Mouse (Mus musculus): ENCODE data around the gene Slc28a3.

Gene Slc28a3

DNA sequence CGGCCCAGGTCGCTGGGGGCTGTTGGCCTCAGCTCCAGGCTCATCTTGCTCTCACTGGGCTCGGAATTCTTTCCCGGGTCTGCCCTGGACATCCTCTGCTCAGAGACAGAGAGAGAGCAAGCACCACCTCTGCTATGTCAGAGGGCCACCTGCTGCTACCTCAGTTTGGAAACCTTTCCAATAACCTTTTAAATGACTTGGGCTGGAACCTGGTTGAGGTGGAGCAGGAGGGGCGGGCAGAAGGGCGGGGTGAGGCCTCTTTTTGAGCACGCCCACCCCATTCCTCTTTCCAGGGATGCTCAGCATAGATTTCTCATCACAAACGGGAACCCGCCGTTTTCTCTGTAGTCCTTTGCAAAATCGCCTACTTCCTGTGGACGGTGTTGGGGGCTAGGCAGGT lies at the start of gene Slc28a3:
Gene Slc28a3 (minus strand): TSS at position 162 of the 400 bp plus-strand sequence.
- no peak for DNase-seq (ENCODE audit: low spot score in 2 of 2)

DNA sequence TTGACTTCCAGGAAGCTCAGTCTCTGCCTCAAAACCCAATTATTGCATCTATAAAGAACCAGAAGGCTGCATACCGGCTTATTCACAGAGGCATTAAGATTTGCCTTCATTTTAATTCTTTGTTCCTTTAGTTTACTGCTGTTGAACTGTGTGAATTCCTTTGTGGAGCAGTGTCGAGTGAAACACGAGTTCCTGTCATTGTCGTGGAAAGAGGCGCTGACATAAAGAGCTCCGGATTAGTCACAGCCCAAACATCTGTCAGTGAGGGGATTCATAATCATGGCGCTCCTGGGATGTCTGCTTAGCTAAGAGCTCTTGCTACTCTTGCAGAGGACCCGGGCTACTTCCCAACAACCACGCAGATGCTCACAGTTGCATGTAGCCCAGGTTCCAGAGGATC lies 47.3 kb upstream of the Slc28a3 start:
- DNase-seq (ENCODE audit: low spot score in 2 of 2): no peak

DNA sequence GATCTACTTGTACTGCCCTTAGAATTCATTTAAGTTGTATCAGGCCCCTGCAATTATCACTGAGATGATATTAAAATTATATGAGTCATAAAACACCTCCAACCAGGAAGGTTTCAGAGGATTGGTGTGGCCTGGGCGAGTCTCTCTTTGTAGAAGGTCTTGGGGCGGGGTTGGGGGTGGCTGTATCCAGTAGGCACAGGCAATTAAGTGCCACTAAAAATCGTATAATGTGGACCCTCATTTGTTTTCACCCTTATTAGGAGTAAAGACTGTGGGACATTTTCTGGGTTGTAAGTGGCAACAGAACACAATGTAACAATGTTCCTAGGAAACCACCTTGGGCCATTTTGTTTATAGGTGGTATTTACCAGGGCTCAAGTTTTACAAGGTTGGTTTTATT lies 46.2 kb upstream of the Slc28a3 start:
- no peak for DNase-seq (ENCODE audit: low spot score in 2 of 2)

DNA sequence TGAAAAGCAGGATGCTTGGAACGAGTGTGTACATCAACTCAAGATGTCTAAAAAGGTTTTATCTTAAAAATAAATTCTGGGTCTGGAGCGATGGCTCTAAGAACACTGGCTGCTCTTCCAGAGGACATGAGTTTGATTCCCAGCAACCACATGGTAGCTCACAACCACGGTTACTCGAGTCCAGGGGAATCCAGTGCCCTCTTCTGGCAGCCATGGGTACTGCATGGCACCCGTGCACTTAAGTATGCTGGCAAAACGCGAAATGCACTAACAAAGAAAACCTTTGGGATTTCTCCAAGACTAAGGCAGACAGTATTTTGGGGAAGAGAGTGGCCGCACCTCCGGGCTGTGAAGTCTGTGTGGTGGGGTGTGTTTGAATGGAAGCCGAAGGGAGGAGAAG lies 44.9 kb upstream of the Slc28a3 start:
- DNase-seq (ENCODE audit: low spot score in 2 of 2): no peak

DNA sequence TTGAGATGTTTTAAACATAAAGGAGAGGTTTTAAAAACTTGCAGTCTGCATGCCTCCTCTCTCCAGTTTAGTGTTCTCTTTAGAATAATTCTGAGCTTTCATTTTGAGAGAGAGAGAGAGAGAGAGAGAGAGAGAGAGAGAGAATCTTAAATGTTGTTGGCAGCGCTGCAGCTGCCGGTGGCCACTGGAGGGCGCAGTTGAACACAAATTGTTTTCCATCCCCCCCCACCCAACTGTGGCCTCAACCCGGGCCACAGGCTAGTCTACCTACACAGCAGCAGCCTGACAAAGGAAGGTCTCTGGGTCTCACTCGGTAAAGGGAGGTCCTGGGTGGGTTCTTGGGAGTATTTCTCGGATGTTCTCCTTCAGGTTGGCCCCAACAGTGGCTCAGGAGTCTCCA lies 29.7 kb upstream of the Slc28a3 start:
- DNase-seq (ENCODE audit: low spot score in 2 of 2): peak; percentile 18 to 55

DNA sequence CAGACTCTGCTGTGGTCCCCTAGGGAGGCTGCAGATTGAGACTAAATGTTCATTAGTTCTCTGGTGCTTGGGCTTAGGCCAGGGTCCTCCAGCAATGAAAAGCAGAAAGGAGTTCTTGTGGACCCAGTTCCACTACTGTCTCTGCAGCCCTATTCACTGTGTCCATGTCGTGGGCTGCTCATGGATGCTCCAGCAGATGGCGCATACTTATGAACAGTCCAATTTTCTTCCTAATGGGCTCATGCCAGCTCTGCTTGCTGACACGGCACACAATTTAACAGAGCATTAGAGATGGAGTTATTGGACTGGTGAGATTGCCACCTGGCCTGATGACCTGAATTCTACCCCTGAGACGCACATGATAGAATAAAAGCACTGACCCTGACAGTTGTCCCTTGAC lies 28.3 kb upstream of the Slc28a3 start:
- peak; percentile 45 to 63 for DNase-seq (ENCODE audit: low spot score in 2 of 2)

DNA sequence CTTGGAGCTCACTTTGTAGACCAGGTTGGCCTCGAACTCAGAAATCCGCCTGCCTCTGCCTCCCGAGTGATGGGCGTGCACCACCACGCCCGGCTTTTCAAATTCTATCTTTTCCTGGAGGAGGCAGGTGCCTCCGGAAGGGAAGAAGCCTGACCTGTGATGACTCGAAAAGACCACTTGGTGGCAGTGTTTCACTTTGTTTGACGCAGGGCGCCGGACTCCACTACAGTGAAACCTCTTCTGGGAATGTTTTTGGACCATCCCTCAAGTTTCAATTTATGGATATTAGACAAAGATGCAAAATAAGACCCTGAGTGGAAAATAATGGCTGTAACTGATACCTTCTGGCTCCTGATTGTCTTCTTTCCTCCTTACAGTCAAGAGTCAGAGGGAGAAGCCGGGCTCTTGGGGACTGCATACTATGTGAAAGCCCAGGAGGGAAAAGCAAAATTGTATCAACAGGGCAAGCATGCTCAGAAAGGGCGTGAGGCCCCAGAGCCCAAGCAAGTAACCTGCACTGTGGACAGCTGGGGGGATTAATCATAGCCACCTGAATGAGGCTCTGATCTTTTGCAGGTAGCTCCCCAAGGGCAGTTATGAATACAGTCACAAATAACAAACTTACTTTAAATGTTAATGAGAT lies 26.8 kb upstream of the Slc28a3 start:
- DNase-seq (ENCODE audit: low spot score in 2 of 2): peak; percentile 40 to 62

DNA sequence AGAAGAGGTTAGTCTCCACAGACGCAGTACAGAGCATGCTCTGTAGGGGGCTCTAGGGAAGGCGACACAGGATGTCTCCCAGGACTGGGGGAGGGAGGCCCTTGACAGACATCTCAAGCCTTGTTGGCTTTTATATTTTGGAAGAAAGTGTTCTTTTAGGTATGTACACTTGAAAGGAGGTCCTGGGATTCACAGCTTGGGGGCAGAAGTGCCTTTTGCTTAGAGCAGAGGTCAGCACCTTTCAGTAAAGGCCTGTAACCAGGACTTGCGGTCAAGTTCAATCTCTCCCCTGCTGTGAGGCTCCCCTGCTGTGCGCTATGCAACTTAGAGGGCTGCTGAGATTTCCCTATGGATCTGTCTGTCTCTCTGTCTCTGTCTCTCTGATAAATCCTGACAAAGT lies 23.2 kb upstream of the Slc28a3 start:
- no peak for DNase-seq (ENCODE audit: low spot score in 2 of 2)

DNA sequence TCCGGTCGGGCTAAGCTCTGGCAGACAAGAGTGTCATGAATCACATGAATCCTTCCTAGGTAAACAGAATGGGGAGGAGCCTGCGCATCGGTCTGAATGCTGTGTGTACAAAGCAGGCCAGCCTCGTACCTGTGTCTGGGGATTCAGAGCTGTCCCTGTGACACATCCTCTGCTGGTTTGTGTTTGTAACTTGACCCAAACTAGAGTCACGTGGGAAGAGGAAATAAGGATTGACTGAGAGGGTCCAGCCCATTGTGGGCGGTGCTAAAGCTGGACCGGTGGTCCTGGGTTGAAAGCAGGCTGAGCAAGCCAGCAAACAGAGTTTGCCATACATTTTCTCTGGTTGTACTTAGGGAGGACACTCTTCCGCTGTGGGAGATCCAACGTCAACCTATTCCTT lies 20.1 kb upstream of the Slc28a3 start:
- DNase-seq (ENCODE audit: low spot score in 2 of 2): no peak

DNA sequence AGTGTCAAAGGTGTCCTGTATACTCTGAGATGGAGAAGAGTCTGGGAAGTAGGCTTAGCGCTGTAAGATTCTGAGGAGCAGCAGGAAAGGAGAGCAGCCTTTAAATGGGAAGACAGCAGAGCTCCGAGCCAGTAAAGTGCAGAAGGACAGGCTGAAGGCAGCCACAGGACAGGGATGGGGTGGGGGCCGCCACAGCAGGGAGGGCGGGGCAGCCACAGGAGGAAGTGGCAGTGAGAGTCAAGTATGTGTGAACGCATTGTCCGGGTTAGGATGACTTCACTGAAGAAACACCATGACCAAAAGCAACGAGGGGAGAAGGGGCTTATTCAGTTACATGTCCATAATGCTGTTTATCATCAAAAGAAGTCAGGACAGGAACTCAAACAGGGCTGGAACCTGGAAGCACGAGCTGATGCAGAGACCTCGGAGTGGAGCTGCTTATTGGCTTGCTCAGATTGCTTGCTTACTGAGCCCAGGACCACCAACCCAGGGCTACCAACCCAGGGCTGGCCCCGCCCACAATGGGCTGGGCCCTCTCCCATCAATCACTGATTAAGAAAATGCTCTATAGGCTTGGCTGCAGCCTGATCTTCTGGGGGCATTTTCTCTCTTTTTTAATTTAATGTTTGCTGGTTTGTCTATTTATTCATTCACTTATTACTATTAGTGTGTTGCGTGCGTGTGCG lies 18.8 kb upstream of the Slc28a3 start:
- DNase-seq (ENCODE audit: low spot score in 2 of 2): no peak

DNA sequence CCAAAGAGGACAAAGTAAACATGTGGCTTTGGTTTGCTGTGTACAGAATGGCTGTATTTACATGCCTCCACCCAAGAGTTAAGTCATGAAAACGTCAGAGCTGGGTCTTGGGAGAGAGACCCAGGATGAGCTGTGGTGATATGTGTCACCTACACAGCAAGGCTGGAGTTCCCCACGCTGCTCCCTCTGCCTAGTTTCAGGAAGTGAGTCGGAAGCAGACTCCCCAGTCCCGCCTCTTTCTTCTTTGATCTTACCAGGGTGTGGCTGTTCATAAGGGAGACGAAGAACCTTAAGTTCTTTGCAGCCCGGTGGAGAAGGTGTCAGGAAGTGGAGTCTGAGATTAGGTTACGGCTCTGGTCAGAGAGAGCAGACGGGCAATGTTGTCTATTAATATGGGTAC lies 12.0 kb upstream of the Slc28a3 start:
- DNase-seq (ENCODE audit: low spot score in 2 of 2): no peak

DNA sequence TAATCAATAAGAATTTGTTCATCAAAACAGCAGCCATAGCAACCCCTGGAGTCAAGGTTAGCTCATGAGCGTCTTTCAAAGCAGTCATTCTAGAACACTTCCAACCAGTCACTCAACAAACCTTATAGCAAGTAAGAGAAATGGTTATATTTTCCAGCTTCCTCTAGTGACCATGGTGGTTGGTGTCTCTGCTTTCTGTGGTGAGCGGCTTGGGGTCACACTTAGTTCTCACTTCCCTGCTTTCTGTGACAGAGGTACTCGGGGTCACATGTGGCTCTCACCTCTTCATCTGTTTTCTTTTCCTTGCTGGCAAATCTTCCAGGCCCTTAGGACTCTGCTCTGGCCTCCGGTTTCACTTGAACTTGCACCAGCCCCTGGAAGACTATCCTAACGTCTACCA lies 8.6 kb upstream of the Slc28a3 start:
- no peak for DNase-seq (ENCODE audit: low spot score in 2 of 2)

DNA sequence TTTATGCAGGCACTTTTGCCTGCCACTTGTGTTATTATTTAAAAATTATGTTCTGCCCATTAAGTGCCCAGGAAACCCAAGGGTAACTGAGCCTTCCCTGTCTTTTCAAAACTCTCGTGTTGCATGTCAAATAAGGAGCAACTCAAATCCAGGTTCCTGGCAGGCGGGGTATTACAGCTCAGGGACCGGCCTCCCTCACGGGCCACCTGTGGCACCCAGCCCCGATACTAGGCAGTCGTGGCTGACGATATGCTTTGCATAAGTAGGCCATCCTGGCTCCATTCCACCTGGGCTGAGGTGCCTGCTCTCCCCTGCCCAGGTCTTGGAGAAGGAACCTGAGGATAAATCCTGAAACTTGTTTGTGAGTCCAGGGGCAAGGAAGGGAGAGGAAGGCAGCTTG lies 618 bp downstream of the Slc28a3 start:
- no peak for DNase-seq (ENCODE audit: low spot score in 2 of 2)

DNA sequence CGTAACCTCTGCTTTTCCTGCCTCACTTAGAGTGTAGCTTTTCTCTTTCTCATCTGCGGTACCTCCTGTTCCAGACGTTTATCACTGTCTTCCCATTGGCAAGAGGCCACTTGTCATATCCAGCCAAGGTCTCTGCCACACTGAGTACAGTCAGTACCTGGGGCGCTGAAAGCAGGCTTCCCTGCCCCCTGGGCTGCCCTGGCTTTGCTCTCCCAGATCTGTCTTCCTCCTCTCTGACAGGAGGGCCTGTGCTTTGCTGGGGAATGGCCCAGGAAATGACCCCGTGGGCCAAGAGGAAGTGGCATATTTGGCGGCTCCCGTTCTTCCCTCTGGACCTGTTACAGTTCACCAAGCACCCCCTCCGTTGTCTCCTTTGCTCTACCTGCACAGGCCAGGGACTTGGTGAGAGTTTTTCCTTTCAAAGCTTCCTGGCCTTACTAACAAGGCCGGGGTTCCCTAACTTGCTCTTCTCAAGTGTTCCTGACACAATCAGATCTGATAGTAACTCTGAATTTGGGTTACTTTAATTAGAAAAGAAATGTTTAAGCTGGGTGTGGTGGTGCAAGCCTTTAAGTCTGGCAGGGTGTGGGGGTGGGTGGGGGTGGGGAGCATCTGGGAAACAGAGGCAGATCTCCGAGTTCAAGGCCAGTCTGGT lies 9.3 kb downstream of the Slc28a3 start:
- DNase-seq (ENCODE audit: low spot score in 2 of 2): no peak

DNA sequence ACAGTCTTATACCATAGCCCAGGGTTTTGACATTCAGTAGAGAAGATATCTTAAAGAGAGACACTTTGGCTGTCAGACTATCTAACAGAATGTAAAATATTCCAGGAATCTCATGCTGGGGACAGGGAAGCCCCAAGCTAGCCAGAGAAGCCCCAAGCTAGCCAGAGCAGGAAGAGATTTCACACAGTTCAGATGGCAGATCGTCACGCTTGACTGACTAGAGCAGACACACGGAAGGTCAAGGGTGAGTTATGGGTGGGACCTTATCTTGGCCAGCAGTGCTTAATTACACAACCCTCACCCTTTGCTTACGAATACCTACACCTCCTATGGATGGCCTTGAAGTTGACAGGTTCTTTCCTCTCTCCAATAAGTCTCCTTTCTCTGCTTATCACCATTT lies 12.1 kb downstream of the Slc28a3 start:
- DNase-seq (ENCODE audit: low spot score in 2 of 2): no peak

DNA sequence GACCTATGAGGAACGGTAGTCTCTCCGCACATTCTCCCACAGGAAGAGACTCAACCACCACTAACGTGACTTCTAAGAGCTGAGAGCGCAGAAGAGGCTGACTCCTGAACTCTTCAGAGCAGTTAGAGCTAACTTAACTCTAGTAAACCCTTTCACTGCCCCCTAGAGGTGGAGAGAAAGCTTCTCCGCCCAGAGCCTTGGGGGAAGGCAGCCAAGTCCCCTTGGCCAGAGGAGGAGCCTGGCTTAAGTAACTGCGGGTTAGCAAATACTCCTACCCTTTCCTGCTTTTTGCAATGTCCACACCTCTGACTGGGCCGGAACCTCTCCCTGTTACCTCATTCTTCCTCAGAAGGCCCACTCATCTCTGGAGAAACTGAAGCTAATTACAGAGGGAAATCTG lies 17.5 kb downstream of the Slc28a3 start:
- peak in 1 of 2 experiments; percentile 7 for DNase-seq (ENCODE audit: low spot score in 2 of 2)

DNA sequence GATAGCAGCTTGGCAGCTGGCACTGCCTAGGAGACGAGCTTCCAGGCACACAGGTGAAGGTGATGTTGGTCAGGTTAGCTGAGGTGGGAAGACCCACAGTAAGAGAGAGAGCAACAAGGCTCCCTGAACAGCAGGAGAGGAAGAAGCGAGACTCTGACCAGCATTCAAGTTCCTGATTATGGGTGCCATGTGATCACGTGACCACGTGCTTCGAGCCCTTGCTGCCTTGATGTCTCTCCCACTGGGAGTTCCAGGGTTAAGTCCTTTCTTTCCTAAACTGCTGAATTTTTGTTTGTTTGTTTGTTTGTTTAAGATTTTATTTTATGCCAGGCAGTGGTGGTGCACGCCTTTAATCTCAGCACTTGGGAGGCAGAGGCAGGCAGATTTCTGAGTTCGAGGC lies 18.8 kb downstream of the Slc28a3 start:
- DNase-seq (ENCODE audit: low spot score in 2 of 2): no peak

DNA sequence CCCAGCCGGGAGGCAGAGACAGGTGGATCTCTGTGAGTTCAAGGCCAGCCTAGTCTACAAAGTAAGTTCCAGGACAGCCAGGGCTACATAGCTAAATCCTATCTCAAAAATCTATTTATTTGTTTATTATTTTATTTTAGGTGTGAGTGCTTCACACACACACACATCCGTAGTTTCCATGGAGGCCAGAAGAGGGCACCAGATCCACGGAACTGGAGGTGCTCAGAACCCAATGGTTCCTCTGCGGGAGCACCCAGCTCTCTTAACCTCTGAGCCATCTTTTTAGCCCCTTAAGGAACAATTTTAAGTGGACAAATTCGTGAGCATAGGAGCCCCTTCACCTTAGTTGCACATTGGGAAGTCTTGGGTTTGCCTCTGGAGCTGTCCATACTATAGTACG lies 20.0 kb downstream of the Slc28a3 start:
- DNase-seq (ENCODE audit: low spot score in 2 of 2): peak in 1 of 2 experiments; percentile 31

DNA sequence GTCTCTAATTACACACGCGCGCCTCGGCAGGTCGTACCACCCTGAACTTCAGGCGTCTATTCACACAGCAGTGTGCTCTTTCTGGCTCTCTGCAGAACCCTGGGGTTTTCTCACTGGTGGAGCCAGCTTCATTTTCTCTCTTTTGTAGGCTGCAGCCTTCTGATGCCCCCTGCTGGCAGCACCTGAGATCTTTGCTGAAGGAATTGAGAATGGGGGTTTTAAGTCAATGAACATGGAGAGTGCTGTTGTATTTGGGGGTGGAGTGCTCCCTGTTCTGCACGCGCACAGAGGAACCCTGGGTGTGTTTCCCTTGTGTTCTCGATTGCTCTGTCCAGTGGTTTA lies 21.2 kb downstream of the Slc28a3 start:
- DNase-seq (ENCODE audit: low spot score in 2 of 2): peak; percentile 66 to 84

DNA sequence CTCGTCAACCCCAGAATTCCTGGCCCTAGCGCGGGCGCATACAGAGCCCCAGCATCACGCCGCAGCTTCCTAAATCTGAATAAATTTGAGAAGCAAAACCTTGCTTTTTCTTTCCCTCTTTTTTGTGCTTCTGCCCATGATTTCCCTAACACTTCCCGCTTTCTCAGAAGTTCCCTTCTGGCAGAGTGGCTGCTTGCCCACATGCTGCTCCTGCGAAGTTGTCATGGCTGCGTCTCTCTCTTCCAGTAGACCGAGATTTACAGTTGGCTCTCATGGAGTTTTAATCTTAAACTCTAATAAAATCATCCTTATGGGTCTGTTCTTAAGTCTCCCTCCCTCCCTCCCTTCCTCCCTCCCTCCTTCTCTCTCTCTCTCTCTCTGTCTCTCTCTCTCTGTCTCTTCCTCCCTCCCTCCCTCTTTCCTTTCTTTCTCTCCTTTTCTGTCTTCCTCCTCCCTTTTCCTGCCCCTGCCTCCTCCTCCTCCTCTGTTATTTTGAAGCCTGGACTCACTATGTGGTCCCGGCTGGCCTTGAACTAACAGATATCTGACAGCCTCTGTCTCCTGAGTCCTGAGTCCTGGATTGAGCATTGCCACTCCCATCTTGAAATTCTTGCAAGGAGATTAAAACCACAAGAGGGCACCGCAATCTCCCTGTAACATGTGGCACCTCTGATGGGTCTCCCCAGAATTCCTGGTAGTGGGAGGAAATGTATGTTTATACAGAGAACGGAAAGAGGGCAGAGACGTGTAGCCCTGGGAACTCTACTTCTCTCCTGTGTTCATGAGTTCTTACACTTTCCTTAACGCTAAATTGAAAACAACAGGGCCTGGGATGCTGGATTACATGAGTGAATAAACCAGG lies 21.8 kb downstream of the Slc28a3 start:
- peak; percentile 15 to 19 for DNase-seq (ENCODE audit: low spot score in 2 of 2)

DNA sequence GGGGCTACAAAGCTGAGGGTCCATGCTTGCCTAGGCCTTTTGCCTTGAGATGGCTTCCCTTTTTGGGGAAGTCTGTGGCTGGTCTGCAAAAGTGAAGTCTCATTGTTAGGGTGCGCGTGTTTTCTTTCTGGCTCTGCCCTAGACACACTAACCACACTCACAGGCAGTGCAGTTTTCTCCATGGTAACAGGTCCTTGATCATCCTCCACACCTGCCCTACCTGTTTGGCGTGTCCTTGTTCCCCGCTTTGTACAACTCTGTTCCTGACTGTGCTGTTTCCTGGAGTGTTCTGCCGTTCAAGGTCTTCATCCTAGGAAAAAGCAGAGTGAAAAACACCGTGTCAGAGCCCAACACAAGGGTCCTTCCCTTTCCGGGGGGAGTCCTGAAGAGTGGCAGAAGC lies 22.7 kb downstream of the Slc28a3 start:
- no peak for DNase-seq (ENCODE audit: low spot score in 2 of 2)

DNA sequence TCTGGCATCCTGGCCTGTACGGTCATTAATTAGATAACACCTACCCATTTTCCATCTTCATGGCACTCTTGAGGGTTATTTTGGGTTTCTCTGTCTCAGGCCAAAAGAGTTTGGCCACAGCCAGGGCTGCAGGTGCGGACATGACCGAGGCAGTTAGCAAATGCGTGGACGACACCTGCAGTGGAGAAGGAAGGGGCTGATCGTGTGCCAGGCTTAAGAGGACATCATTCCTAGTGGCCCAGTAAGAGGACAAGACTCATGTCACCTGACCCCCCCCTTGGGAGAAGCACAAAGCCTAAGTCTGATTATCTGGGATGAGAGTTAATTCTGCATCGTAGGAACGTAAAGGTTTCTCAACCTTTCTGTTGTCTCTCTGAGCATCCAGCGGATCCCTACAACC lies 44.5 kb downstream of the Slc28a3 start:
- no peak for DNase-seq (ENCODE audit: low spot score in 2 of 2)
